Mouse (Mus musculus) kidney, postnatal 14 days (tissue): ENCODE results near the gene Eng.
A peak's percentile ranks its signal among the peaks of the same experiment; 100 is the strongest.

Experiments
- DNase-seq: peaks from one replicate; pipeline ENCODE4 v3.0.0; 2022; ENCODE audit warnings: mixed read lengths

Gene Eng

GRCm38 (mm10) chr2:32645647-32646046 lies 748 bp upstream of the Eng start:
- no peak for DNase-seq

GRCm38 (mm10) chr2:32647366-32647765 lies 971 bp downstream of the Eng start:
- no peak for DNase-seq

- peak; percentile 51 for DNase-seq
Measured at GRCm38 (mm10) chr2:32653764-32654163, 7.4 kb downstream of the Eng start.

GRCm38 (mm10) chr2:32654743-32655393 lies 8.5 kb downstream of the Eng start:
- peak; percentile 52 for DNase-seq

GRCm38 (mm10) chr2:32655394-32655744 lies 9.0 kb downstream of the Eng start:
- no peak for DNase-seq

GRCm38 (mm10) chr2:32655826-32656225 lies 9.4 kb downstream of the Eng start:
- DNase-seq = peak; percentile 89

- no peak for DNase-seq
Measured at GRCm38 (mm10) chr2:32658873-32659272, 12.5 kb downstream of the Eng start.

- peak; percentile 87 for DNase-seq
Measured at GRCm38 (mm10) chr2:32661509-32662107, 15.2 kb downstream of the Eng start.

GRCm38 (mm10) chr2:32662291-32662690 lies 15.9 kb downstream of the Eng start:
- no peak for DNase-seq

- no peak for DNase-seq
Measured at GRCm38 (mm10) chr2:32665345-32665744, 18.9 kb downstream of the Eng start.

- DNase-seq = no peak
Measured at GRCm38 (mm10) chr2:32665853-32666252, 19.5 kb downstream of the Eng start.

- peak; percentile 68 for DNase-seq
Measured at GRCm38 (mm10) chr2:32667775-32668174, 21.4 kb downstream of the Eng start.

GRCm38 (mm10) chr2:32668176-32668575 lies 21.8 kb downstream of the Eng start:
- DNase-seq = no peak

- no peak for DNase-seq
Measured at GRCm38 (mm10) chr2:32669876-32670275, 23.5 kb downstream of the Eng start.

- no peak for DNase-seq
Measured at GRCm38 (mm10) chr2:32671147-32671546, 24.8 kb downstream of the Eng start.

GRCm38 (mm10) chr2:32671907-32672595 lies 25.7 kb downstream of the Eng start:
- no peak for DNase-seq

- DNase-seq = peak; percentile 54
Measured at GRCm38 (mm10) chr2:32673176-32673917, 27.0 kb downstream of the Eng start.

- DNase-seq = no peak
Measured at GRCm38 (mm10) chr2:32676821-32677220, 30.4 kb downstream of the Eng start.

- no peak for DNase-seq
Measured at GRCm38 (mm10) chr2:32677683-32678082, 31.3 kb downstream of the Eng start.

GRCm38 (mm10) chr2:32680051-32680451 lies 33.7 kb downstream of the Eng start:
- peak; percentile 56 for DNase-seq

- DNase-seq = no peak
Measured at GRCm38 (mm10) chr2:32680961-32681650, 34.7 kb downstream of the Eng start.

GRCm38 (mm10) chr2:32681754-32682153 lies 35.4 kb downstream of the Eng start:
- DNase-seq = no peak
